Mouse (Mus musculus) granulocyte monocyte progenitor cell, adult 5-6 weeks (primary cell): ENCODE data around the gene Cort. TPM values are rescaled to one million over a fixed set of nuclear protein-coding genes. Genes with fewer than 3 reads are reported as not detected.
"Not testable (repeated sequence)": the region's sequence is repeated elsewhere in the genome, so short reads cannot be mapped to it uniquely, and the experiment has no call there.

Experiments
- ATAC-seq: replicated peaks from 2 replicates; pipeline ENCODE4 v1.8.0; 2016; ENCODE audit warnings: mild to moderate bottlenecking, moderate TSS enrichment, inconsistent platforms; ENCODE audit not compliant: poor library complexity, severe bottlenecking
- total RNA-seq, 2 experiments: library from RNA; stranded (forward) in 1 of 2; stranded (reverse) in 1 of 2; fragments of 200-712, 200-1000 nt in 1 of 2; fragments of >200 nt in 1 of 2; fragmentation: Nextera tagmentation in 1 of 2; gene quantifications; 2 replicates each; pipeline ENCODE4 v1.2.3; 2014 to 2017

The Cort gene
- total RNA-seq, 2 experiments from 2014 or later, result not detected

- not testable (repeated sequence) for ATAC-seq
These were observed 26.1 kb downstream of the Cort start for GRCm38 (mm10) chr4:149100449-149100848.

DNA sequence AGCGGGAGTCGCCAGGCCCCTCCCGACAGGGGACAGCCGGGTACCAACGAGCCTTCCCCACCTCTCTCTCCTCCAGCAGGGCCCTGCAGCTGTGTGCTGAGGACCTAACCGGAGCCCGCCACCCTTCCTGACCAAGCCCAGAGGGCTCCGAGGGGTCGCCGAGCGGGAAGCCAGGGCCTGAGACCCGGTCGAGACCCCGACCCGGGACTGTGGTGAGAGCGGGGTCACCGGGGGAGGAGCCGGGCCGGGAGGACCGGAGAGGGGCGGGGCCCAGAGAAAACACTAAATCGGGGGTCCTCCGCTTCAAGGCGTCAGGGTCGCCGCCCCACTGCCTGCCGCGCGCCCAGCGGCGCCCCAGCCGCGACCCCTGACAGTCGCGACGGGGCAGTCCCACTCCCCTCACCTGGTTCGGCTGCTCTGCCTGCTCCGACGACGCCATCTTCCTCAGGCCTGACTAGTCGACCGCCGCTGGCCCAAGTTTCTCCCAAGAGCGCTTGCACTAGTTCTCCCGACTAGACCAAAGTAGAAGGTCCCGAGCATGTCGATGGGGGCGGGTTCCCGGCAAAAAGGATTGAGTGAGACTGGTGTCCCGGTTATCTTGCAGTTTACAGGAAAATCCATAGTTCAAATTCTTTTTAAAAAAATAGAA, 27.1 kb downstream of the Cort start, which contains the start of gene Pex14:
Pex14 (minus strand) TSS at position 508 of the 649 bp plus-strand sequence.
- ATAC-seq, result peak; percentile 83

- peak; percentile 25; the same call in 1 of the 2 replicates for ATAC-seq
These were observed 28.0 kb downstream of the Cort start for GRCm38 (mm10) chr4:149098571-149098970.

- no peak for ATAC-seq
These were observed 28.6 kb downstream of the Cort start for GRCm38 (mm10) chr4:149097956-149098355.

GRCm38 (mm10) chr4:149091364-149091763, 35.2 kb downstream of the Cort start:
- ATAC-seq, result no peak

GRCm38 (mm10) chr4:149085381-149085780, 41.2 kb downstream of the Cort start:
- no peak for ATAC-seq

GRCm38 (mm10) chr4:149081528-149081927, 45.0 kb downstream of the Cort start:
- no peak for ATAC-seq

DNA sequence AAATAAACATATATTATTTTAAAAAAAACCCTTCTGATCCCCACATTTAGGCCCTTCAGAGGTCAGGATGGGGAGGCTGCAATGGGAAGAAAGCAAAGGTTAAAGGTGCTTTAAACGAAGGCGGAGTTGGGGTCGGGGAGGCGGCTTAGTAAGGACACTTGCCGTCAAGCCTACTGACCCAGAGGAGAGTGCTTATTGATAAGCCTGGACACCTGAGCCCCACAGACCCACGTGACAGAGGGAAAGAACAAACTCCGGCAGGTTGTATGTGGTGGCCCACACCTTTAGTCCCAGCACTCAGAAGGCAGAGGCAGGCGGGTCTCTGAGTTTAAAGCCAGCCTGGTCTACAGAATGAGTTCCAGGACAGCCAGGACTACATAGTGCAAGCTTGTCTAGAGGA, 46.5 kb downstream of the Cort start:
- no peak for ATAC-seq

DNA sequence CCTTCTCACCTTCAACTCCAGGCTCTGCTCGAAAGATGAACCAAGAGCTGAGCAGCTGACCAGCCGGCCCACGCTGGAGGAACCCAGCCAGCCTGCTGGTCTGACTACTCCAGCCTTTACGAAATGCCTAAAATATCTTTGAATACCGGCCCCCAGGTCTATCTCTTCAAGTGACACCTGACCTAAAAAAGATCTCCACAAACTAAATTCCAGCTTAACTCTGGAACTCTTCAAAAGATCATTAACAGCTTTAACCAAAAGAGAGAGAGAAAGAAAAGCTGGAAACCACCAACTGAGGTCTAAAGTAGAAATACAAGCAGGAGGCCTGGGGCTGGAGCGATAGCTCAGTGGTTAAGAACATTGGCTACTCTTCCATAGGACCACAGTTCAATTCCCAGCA, 46.9 kb downstream of the Cort start:
- no peak for ATAC-seq

DNA sequence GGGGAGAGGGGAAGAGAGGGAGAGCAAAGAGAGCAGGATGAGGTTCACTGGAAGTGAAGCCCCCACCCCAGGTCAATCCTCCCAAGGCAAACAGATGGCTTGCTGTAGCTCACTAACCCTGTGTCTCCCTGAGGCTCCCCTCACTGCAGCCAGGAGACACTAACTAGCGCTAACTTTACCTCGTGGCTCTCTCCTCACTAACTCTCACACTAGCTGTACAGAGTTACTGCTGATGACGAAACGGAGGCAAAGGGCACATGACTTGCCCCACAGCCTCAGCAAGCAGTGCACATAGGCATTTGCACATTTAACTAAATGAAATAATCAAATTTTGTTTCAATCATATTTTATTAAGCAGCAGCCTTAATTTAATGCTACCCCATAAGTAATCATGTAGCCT, 48.3 kb downstream of the Cort start:
- no peak for ATAC-seq

DNA sequence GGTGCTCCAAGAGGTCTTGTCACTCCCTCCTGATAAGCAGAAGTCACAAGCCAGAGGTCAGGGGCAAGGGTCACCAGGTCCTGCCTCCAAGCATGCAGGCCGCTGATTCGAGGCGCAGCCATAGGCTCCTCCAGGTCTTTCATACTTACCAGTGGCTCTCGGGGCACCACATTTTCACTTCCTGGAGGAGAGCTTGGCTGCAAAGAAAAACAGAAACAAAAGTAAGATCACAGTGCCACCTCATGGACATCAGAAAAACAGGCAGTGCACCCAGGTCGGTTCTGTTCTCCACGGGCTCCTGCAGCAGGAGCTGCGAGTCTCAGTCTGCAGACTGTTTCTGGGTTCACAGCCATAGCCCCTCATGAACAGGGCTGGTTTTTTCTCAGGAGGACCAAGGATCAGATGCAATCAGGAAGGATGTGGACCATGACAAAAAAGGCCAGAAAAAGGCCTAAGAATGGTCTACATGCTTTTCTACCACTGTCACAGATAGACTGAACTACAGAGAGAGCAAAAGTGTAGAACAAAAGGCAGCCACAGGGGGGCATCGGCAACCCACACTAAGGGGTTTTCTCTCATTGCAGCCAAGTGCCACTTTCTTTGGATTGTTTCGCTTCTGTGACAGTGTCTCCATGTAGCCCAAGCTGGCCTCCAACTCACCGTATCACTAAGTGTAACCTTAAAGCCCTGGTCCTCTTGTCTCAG, 50.5 kb downstream of the Cort start:
- peak; percentile 89 for ATAC-seq

GRCm38 (mm10) chr4:149075073-149075472, 51.5 kb downstream of the Cort start:
- no peak for ATAC-seq

Other genes with a start within 250 kb of the Cort start
- gene Pex14, start 26.9 kb downstream of the Cort start, total RNA-seq (2014; fragmentation: Nextera tagmentation), result 12.0 and 19.9 TPM in 2 replicates
- 12.5 and 13.6 TPM in 2 replicates for gene Pex14, start 26.9 kb downstream of the Cort start, total RNA-seq (2017)
- 20.7 and 24.6 TPM in 2 replicates for gene Dffa, start 22.6 kb downstream of the Cort start, total RNA-seq (2014; fragmentation: Nextera tagmentation)
- gene Dffa, start 22.6 kb downstream of the Cort start, total RNA-seq (2017), result 20.3 and 26.8 TPM in 2 replicates
- 29.2 and 36.6 TPM in 2 replicates for gene Cenps, start 10.9 kb upstream of the Cort start, total RNA-seq (2014; fragmentation: Nextera tagmentation)
- 19.4 and 25.6 TPM in 2 replicates for gene Cenps, start 10.9 kb upstream of the Cort start, total RNA-seq (2017)
- 220 and 237 TPM in 2 replicates for gene Pgd, start 40.0 kb upstream of the Cort start, total RNA-seq (2014; fragmentation: Nextera tagmentation)
- gene Pgd, start 40.0 kb upstream of the Cort start, total RNA-seq (2017), result 140 and 162 TPM in 2 replicates
- 15.2 and 24.2 TPM in 2 replicates for gene Kif1b, start 180.9 kb upstream of the Cort start, total RNA-seq (2014; fragmentation: Nextera tagmentation)
- gene Kif1b, start 180.9 kb upstream of the Cort start, total RNA-seq (2017), result 25.5 and 26.3 TPM in 2 replicates